Mouse (Mus musculus) c-Kit-positive CD71-negative TER-119-negative erythroid progenitor cells, embryonic 14.5 days (primary cell): Measurements from ENCODE around the gene Paqr4.

Experiments used
- DNase-seq: peaks from one replicate; pipeline ENCODE4 v3.0.0-alpha.2; 2013; ENCODE audit warnings: low read depth

Gene Paqr4

DNA sequence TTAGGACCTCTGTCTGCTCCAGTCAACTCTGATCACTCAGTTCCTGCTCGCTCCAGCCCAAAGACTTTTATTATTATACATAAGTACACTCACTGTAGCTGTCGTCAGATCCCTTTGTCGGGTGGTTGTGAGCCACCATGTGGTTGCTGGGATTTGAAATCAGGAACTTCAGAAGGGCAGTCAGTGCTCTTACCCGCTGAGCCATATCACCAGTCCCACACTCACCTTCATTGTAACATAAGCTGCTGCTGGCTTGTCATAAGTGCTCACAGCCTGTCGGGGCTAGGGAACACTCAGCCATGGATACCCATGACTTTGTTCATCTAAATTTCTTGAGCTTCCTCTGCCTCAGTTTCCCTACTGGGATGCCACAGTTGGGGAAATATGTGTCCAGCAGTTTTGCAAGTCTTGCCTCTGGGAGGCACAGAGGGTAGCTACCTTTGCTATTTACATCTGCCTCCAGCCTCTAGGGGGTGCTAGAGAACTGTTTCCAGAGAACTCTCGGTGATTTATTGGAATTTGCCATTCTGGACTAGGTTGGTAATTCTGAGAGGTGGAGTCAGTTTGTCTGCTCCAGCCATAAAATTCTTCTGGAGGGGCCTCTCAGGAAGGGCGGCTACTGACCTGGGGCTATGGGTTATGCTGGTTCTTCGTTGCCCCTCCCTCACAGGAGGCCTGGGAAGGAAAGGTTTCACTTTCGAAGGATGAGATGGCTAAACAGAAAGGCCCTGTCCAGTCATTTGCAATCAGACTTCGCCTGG is 8.1 kb upstream of the Paqr4 start:
- DNase-seq = peak; percentile 84

DNA sequence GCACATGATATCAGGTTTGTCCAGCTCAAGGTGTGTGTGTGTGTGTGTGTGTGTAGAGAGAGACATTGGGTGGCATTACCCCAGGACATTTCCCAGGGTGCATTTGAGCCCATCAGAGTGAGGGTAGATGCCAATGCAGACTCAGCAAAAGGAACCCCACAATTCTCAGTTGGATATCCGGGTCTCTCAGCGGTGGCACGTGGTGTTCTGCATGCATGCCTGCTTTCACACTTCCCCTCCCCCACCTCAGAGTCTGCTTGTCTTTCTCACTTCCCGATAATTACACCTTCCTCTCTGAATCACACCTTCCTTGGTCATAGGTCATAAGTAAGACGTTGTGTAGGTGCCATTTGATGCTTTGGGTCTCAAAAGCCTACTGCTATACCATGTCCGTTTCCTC is 7.4 kb upstream of the Paqr4 start:
- no peak for DNase-seq

DNA sequence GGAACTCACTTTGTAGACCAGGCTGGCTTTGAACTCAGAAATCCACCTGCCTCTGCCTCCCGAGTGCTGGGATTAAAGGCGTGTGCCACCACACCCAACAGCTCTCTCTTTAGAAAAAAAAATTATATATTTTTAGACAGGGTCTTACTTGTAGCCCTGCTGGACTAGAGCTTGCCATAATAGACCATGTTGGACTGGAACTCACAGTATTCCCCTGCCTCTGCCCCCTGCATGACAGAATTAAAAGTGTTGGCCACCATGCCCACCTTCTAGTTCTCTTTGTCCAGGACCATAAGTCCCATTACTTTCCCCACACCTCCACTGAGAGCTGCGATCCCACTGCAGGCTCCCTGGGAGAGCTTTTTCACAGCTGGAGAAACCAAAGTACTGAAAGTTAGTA is 6.8 kb upstream of the Paqr4 start:
- DNase-seq = no peak

DNA sequence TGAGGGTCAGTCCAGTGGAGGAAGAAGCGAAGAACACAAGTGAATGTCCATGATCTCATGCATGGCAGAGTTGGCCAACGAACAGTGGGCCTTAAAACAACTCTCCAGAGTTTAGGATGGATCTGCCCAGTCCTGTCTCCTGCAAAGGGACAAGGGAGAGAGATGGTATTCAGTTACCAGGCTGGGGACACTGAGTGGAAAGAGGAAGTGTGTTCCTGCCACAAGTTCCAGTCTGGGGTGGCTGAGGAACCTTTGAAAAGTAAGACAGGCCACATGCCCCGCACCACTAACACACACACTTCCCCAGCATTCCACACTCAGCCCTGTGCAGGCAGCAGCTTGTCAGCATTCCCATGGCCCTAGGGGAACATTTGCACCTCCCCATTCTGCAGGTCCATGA is 6.1 kb upstream of the Paqr4 start:
- DNase-seq = no peak

DNA sequence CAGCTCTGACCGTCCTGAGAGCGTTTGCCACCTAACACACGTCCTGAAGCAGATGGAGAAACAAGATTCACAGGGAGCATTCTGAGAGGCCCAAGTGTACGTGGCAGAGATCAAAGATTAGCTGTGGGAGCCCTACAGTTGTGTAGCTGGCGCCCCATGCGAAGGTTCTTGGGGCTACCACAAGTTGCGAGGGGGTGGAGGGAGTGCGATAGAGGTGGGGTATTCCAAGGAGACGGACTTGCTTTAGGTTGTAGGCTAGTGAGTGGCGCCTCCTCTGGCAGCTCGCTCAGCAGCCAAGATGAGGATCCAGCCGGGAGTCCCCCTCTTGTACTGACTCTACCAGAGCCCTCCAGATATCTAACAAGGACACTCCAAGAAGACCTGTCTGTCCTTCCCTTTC is 5.6 kb upstream of the Paqr4 start:
- no peak for DNase-seq

DNA sequence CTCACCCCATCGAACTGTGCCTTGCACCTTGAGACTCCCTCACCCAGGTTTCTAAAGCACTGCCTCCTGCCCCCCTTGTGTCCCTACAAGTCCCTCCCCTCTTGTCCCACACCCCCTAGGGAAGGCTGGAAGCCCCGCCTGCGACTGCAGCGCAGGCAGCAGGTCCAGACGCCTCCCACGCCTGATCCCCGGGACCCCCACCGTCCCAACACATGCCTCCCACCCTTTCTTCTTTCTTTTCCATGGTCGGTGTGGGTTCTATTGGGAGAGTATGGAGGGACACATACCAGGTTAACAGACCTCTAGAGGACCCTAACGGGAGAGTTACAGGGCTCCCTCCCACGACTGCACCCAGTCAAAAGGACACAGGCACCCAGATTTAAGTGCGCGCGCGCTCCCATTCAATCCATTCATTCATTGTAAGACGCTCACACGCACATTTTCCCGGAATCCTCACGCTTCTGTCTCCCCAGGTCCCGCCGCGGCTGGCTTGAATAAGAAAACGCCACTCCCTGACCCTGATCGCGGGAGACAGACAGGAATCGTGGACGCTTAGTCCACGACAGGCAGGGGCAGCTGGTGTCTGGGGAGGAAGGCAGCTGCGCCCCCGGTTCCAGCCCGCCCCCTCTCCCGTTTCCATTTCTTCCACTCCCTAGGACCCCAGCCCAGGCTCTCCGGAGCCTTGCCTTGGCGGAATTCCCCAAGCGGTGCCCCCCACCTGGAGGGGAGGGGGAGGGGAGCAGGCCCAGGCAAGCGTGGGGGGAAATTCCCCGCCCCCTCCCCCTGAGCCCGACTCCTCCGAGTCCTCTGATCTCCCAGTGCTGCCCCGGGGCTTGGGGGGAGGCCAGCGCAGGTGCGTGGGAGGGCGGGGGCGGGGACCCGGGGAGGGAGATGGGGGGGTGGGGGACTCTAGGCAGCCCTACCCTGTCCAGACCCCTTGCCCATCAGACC is 4.9 kb upstream of the Paqr4 start, which contains the start of gene Kremen2:
Kremen2 (minus strand) TSS at position 533 of the 951 bp plus-strand sequence.
- no peak for DNase-seq

DNA sequence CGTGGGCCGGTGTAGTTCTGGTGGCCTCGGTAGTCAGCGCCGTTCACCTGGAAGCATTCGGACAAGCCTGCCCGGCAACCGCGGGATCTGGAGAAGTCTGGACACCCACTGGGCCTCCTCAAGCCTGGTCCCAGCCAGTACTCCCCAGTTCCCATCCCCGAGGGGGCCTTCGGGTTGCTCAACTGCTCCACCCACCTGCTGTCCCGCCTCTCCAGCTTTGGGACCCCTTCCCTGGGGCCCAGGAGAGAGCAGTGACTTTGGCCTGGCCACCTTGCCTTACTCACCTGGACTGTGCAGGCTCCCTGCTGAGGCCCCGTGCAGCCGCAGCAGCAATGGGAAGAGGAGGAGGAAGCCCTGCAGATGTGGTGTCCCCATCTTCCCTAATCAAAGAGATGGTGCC is 4.0 kb upstream of the Paqr4 start:
- DNase-seq = no peak

DNA sequence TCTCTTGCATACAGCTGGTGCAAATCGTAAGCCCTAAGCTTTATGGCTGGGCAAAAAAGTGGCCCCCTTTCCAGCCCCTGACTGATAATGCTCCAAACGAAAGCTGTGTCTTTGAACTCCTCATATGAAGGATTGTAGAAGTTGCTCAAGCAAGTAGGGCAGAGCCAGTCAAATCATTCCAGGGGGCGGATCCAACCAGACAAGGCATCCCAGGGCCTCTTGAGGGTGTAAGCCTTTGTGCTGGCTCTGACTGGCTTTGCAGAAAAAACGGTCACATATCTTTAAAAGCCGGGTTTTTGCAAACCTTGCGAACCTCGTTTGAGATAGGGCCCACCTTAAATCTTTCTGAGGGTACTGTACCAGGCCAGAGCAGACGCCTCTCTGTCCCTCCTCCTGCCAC is 3.4 kb upstream of the Paqr4 start:
- DNase-seq = no peak

DNA sequence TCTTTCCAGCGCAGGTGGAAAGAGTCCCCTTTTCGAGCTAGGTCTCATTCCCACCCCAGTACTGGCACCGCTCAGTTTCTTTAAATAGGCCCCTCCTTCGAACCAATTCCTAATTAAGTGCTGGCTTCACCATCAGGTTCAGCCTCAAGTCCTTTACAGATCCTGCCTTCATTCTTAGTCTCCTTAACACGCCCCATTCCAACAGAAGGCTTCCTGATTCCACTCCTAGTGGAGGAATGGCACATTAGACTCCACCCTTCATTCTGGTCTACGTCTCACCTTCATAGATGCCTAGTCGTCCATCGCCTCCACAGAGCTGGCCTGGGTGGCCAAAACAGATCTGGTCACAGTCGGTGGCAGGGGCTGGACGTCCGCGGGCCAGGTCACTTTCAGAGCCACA is 2.3 kb upstream of the Paqr4 start:
- no peak for DNase-seq

DNA sequence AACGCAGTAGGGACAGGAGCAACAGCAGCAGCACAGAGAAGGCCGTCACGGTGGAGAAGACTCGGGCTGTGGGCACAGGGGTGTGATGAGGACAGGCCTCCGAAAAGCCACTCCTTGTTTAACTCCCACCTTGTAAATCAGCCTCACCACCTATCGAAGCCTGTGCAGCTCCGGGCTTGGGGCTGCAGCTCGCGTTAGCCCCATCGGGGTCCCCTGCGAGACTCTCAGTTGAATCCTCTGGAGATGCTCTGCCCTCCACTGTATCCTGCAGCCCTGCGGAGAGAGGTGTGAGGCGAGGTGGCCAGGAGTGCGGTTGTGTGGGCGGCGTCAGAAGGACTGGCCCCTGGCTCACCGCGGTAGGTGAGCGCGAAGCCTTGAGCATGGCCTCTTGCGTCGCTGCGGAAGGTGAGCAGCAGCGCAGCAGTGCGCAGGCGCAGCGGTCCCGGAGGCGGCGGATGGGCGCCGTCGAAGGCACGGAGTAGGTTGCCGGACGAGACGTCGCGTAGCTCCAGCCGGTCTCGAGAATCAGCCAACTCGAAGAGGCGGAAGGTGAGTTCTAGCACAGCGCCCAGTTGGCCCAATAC is 1.6 kb upstream of the Paqr4 start:
- DNase-seq = no peak

DNA sequence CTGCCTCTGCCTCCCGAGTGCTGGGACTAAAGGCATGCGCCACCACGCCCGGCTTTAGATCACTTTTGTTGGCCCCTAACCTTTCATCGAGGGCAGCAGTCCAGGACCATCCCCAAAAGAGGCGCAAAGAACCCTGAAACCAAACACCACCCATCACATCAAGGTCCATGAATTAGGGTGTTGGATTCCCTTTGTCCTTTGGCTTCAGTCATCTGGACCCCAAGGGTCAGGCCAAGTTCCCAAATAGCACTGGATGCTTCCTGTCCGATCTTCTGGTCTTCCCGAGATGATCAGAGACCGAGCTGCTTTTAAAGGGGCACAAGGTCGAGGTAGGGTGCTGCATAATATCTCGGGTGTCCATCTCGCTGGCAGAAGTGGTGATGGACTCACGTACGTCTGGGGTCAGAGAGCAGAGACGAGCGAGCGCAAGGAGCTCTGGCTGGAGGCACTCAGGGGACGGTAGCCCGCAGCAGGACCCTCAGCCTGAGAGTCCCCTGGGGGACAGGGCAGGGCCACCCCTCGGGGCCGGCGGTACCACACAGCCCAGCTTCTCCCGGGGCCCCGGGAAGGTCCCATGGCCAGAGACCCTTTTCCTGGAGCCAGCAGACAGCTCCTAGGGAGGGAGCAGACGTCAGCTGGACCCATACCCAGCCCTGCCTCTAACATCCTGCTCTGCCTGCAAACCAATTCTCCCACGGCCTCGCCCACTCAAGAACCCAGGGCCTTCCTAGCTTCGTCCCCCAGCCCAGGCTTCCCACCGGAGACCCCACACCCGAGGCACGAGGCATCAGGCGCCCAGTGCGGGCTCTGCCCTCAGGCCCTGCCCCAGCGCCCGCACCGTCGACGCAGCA is 917 bp upstream of the Paqr4 start:
- DNase-seq = no peak

DNA sequence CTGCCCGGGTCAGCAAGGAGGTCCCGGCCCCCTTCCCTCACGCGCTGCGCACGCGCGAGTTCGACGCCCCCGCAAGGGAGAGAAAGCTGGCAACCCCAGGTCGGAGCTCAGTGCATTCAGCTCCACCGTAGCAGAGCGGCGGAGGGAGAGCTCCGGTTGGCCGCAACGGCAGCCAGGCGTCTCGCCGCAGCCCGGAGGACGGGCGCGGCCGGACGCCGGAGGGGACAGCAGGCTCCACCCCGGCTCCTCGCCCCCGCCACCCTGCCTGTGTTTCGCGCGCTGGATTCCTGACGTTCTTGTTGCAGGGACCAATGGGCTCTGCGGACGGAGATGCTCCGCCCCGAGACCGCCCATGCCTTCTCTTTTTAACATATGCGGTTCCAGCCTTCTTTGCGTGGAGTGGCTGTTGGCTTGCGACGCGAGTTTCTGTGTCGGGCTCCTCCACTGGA is 507 bp downstream of the Paqr4 start:
- peak; percentile 74 for DNase-seq

DNA sequence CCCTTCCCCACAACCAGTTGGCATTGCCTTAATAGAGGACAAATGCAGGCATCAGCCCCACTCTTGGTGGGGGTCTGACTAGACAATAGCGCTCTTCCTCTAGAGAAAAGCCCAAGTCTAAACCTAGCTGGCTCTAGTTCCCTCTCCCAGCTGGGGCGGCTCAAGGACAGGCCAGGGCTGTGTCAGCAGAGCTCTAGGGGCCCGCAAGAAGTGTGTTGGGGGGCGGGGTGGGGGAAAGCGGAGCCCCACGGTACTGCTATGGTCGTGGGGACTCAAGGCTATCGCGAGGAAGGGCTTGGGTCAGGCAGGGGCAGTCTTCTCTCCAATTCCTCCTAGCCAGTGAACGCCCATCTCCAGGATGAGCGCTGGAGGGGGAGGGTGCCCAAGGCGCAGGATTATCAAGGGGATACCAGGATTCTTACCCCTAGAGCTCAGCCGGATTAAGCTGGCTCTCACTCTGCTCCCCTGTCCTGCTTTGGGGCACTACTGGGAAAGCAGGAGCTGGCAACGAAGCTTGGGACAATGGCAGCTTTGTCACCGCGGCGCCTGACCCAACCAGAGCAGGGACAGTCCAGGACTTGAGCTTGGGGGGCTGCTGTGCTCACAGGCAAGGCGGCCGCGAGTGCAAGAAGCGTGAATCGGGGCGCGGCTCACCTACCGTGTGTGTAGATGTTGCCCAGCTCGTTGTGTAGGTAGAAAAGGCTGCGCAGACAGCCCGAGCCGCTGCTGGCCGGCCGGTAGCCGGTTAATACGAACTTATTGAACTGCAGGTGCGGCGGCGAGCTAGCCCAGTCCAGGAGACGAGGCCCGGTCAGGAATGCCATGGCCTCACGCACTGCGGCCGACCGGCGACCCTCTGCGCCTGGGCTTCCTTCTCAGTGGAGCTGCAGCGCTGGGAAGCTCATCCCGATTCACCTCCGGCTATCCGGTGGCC is 1.2 kb downstream of the Paqr4 start:
- DNase-seq = no peak

DNA sequence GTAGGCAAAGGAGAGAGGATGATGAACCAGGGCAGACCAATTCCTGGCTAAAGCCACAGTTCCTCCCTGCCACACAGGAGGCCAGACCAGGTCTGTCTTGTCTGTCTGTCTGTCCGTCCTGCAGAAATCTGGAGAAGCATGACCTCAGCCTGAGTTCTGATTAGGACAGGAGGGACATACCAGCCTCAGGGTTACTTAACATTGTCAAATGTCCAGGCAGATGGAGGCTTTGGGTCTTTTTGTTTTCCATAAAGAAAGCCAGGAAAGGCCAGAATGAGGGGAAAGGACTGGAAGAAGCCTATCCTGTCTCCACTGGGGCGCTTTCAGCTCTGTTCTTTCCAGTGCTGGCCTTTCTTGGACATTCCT is 1.8 kb downstream of the Paqr4 start:
- DNase-seq = no peak

DNA sequence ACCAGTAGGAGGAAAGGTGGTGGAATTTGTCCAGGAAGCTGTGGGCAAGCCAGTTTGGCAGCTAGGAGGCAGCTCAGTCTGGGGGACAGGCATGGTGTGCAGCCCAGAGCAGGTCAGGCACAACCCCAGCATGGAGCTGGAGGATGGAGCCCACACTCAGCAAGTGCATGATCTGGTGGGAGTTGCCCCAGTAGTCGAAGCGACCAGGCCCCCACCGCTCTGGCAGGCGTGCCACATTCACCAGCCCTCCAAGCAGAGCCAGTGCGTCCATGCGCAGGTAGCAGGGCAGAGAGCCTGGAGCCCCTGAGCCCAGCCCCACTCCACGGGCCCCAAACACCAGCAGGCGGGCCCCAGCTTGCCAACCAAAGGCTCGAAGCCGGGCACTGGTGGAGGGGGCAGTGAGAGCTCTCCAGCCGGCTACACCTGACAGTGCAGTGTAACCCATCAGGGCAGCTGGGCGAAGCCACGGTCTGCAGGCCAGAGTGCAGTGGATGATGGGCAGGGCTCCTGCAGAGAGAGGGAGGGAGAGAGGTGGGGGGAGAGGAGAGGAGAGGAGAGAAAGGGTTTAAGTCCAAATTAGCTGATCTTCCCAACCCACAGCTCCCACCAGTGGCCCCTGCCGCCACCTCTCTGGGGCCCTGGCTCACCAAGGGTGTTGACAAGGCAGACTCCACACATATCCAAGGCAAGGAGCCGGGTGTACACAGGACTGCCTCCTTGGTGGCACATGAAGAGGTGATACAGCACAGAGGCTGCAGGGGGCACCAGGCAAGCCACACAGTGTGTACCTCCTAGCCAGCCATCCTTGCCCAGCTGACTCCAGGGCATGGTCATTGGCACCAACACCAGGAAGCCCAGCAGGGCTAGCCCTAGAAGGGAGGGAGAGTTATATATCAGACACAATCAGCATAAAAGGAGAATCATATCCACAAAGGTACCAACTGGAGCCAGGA is 2.9 kb downstream of the Paqr4 start:
- no peak for DNase-seq

DNA sequence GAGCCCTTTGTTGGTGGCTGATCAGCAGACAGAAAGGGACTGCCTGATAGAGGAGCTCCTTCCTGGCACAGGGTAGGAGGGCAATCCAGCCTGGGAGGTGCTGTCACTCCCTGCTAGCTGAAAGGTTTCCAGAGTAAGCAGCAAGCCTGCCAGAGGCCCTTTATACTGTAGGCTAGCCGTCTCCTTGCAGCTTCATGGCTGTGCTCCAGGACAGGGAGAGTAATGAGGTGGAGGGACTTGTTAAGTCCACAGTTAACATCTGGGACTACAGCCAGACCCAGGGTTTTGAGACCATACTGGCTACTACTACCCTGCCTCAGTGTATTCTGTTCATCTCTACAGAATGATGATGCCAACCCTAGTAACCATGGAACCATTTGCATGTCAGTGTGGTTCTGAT is 6.3 kb downstream of the Paqr4 start:
- DNase-seq = no peak

DNA sequence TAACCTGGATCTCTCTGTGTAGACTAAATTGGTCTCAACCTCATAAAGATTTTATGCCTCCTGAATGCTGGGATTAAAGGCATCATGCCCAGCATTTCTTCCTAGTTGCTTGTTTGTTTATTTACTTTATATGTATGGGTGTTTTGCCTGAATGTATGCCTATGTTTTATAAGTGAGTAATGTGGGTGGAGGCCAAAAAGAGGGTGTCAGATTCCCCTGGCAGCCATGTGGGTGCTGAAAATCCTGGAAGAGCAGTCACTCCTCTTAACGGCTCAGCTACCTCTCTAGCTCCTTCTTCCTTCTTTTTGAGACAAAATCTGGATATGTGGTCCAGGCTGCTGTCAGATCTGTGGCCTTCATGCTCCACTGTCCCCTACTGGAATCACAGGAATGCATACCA is 10.2 kb downstream of the Paqr4 start:
- no peak for DNase-seq

DNA sequence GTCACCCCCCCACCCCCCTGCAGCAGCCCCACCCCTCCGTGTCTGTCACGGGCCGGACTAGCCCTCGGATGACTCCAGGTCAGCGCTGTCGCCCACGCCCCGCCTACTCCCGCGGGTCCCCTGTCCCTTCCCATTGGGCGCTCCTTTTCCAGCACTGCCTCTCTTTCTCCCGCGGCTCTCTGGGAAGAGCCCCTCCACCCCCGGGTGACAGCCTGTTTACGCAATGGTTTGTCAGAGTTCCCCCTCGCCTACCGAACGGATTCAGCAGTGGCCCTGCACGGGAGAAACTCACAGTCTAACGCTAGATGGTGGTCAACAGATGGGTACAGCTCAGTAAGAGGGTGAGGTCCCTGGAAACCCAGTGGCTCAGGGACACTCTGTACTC is 13.9 kb downstream of the Paqr4 start:
- no peak for DNase-seq

DNA sequence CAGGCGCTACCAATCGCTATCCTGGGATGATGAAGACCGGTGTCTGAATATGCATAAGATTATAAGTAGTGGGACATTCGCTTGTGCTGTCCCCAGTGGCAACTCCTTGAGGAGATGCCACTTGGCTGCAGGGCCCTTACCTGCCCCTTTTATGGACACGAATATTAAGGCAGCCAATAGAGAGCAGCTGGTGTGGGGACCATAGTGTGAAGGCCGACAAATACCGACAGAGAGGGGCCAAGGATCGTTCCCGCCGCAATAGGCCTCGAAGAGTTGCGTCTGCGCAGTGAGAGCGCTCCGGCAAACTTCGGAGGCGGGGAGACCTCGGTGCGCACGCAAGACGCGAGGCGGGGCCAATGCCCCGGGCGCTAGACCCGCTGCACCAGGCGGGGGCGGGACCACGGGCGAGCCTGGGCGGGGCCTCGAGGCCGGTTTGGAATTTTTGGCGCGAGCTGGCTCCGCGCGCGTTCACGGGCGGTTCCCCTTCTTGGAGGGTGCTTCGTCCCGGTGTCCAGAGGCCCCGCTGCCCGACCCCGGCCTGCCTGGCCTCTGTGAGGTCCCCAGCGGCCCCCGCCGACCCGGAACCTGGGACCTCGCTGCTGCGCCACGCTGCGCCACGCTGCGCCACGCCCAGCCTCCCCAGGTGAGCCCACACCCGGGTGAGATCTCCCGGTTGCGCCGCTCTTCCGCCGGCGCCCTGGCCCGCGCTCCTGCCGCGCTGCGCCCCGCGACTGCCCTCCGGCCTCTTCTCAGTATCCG is 14.5 kb downstream of the Paqr4 start, which contains the start of gene Pkmyt1:
Pkmyt1 (plus strand) TSS at position 338 of the 759 bp plus-strand sequence.
- peak; percentile 89 for DNase-seq
